Mouse (Mus musculus) forebrain, embryonic 16.5 days (tissue): ENCODE data around the gene Kdm5b. TPM values are rescaled to one million over a fixed set of nuclear protein-coding genes. Genes with fewer than 3 reads are reported as not detected.

Experiments
- ATAC-seq: fragments of 200-750 bp; cut with Nextera tagmentation; 2 replicates; pipeline ENCODE4 v1.8.0; 2017; ENCODE audit warnings: mild to moderate bottlenecking, moderate library complexity
- H3K27ac ChIP-seq: fragments of 300-500 bp; sonication (generic); 2 replicates; pipeline ENCODE4 v1.5.1; 2014; ENCODE audit warnings: low read length, control low read depth
- H3K27me3 ChIP-seq: fragments of 300-500 bp; sonication (generic); replicated peaks from 2 replicates; pipeline ENCODE4 v1.6.1; 2014; ENCODE audit warnings: low read length; ENCODE audit not compliant: control insufficient read depth, insufficient read depth
- H3K36me3 ChIP-seq: fragments of 300-500 bp; sonication (generic); 2 replicates; pipeline ENCODE4 v1.6.1; 2014; ENCODE audit not compliant: control insufficient read depth, insufficient read depth
- H3K4me1 ChIP-seq: fragments of 300-500 bp; sonication (generic); replicated peaks from 2 replicates; pipeline ENCODE4 v1.6.1; 2014; ENCODE audit warnings: low read length; ENCODE audit not compliant: control insufficient read depth, insufficient read depth
- H3K4me2 ChIP-seq: fragments of 300-500 bp; sonication (generic); 2 replicates; pipeline ENCODE4 v1.6.1; 2014; ENCODE audit warnings: mild to moderate bottlenecking, low read length, control low read depth
- H3K4me3 ChIP-seq: fragments of 300-500 bp; sonication (generic); replicated peaks from 2 replicates; pipeline ENCODE4 v1.5.1; 2014; ENCODE audit warnings: mild to moderate bottlenecking, low read length, control low read depth
- H3K9ac ChIP-seq: fragments of 300-500 bp; sonication (generic); replicated peaks from 2 replicates; pipeline ENCODE4 v1.6.1; 2014; ENCODE audit warnings: low read depth, low read length, control low read depth
- H3K9me3 ChIP-seq: fragments of 300-500 bp; sonication (generic); 2 replicates; pipeline ENCODE4 v1.6.1; 2016; ENCODE audit warnings: low read length; ENCODE audit not compliant: control insufficient read depth
- WGBS: fragments of 180-500 bp; shearing (Covaris S2); extraction: QIAGEN DNeasy Blood & Tissue Kit; methylation state at CpG from one replicate; pipeline ENCODE4 v1.1.7; 2014; 5-methylcytosine and 5-hydroxymethylcytosine counted together
- polyA plus RNA-seq: library from polyadenylated mRNA; unstranded; fragments of >200 nt; fragmentation: Nextera tagmentation; extraction: Ambion mirVana; gene quantifications from 2 replicates; pipeline ENCODE4 v1.2.1, GENCODE M21; 2015

Kdm5b gene
- polyA plus RNA-seq, 1 experiment from 2014 or later, result 103 TPM

- H3K27ac ChIP-seq, result no peak overlapping the region
- no peak for ATAC-seq
- H3K27me3 ChIP-seq, result no peaks in the 10 kb centered on the region
- H3K9ac ChIP-seq, result no peak overlapping the region
- H3K4me3 ChIP-seq, result no peak overlapping the region
- no peaks in the 10 kb centered on the region for H3K9me3 ChIP-seq
- WGBS, result 93% methylated on average over 9 of the region's 9 CpGs
- H3K36me3 ChIP-seq, result no peaks in the 10 kb centered on the region
- peaks cover 17% of the 10 kb centered on the region for H3K4me1 ChIP-seq
- H3K4me2 ChIP-seq, result no peak overlapping the region
Measured at GRCm38 (mm10) chr1:134570171-134570570, 10.2 kb downstream of the Kdm5b start.

- no peak for ATAC-seq
- no peak overlapping the region for H3K9ac ChIP-seq
- no peaks in the 10 kb centered on the region for H3K36me3 ChIP-seq
- WGBS, result 61% methylated on average over 3 of the region's 3 CpGs
- no peak overlapping the region for H3K4me2 ChIP-seq
- no peak overlapping the region for H3K4me3 ChIP-seq
- no peak overlapping the region for H3K27ac ChIP-seq
- no peaks in the 10 kb centered on the region for H3K9me3 ChIP-seq
- H3K4me1 ChIP-seq, result peaks cover 13% of the 10 kb centered on the region
- no peaks in the 10 kb centered on the region for H3K27me3 ChIP-seq
Measured at GRCm38 (mm10) chr1:134570631-134571030, 10.7 kb downstream of the Kdm5b start.

- Histone ChIP-seq H3K4me3 (no peak overlapping the region), H3K4me1 (peaks cover 2% of the 10 kb centered on the region; the same call in 1 of the 2 replicates), H3K4me2 (no peak overlapping the region), H3K27ac (no peak overlapping the region), H3K27me3 (no peaks in the 10 kb centered on the region), H3K9ac (no peak overlapping the region), H3K9me3 (no peaks in the 10 kb centered on the region), H3K36me3 (no peaks in the 10 kb centered on the region)
- ATAC-seq, result no peak
- 80% methylated on average over 1 of the region's 1 CpGs for WGBS
Measured at GRCm38 (mm10) chr1:134573300-134573931, 13.4 kb downstream of the Kdm5b start.

GRCm38 (mm10) chr1:134573932-134574315 lies 14.0 kb downstream of the Kdm5b start:
- no peaks in the 10 kb centered on the region for H3K9me3 ChIP-seq
- ATAC-seq, result no peak
- H3K9ac ChIP-seq, result no peak overlapping the region
- H3K4me3 ChIP-seq, result no peak overlapping the region
- H3K27ac ChIP-seq, result no peak overlapping the region
- WGBS, result 73% methylated on average over 5 of the region's 5 CpGs
- H3K4me1 ChIP-seq, result peaks cover 2% of the 10 kb centered on the region; the same call in 1 of the 2 replicates
- H3K27me3 ChIP-seq, result no peaks in the 10 kb centered on the region
- no peaks in the 10 kb centered on the region for H3K36me3 ChIP-seq
- no peak overlapping the region for H3K4me2 ChIP-seq

DNA sequence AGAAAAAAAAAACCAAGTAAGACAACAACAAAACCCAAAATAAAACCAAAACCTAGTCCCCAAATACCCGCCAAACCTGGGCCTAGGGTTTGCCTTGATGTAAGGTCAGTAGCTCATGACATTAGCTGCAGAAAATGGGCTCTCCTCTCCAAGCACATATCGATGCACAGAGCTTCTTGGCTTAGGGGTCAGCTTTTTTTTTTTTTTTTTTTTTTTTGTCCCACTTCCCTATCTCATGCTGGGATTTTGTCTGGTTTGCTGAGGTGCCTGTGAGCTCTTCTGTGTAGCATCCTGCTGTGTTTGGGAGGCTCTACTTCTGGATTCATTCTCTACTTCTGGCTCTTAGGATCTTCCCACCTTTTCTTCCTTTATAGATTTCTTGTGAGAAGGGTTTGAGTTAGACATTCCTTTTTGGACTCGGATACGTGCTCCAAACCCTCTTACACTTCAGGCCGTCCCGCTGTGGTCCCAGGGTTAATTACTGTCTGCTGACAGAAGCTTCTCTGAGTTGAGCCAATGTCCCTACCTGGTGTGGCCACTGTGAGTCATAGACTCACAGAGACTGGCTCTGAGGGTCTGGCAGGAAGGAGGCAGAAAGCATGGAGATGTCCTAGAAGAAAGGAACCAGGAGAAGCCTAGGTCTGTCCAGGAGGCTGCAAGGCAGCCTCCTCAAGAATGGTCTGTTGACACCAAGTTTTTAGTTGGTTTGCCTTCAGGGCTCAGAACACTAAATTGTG lies 17.6 kb downstream of the Kdm5b start:
- Histone ChIP-seq H3K4me1 (peaks cover 2% of the 10 kb centered on the region; the same call in 1 of the 2 replicates), H3K36me3 (no peaks in the 10 kb centered on the region), H3K9me3 (no peaks in the 10 kb centered on the region), H3K27me3 (no peaks in the 10 kb centered on the region), H3K4me3 (no peak overlapping the region), H3K4me2 (no peak overlapping the region), H3K27ac (no peak overlapping the region), H3K9ac (no peak overlapping the region)
- WGBS, result 79% methylated on average over 6 of the region's 6 CpGs
- no peak for ATAC-seq

DNA sequence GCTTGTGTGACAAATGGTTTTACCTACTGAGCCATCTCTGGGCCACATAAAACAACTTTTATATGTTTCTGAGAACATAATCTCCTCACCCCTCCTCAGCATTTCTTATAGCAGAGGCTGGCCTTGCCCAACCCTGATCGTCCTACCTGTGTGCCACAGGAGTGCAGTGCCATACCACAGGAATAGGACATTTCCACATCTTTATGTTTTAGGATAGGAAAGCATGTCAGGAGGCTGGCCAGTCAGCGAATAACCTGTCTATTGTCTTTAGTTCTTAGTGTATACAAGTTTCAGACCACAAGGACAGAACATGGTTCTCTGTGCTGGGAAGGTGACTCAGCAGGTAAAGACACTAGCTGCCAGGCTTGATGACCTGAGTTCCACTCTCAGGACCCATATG lies 20.8 kb downstream of the Kdm5b start:
- H3K4me2 ChIP-seq, result no peak overlapping the region
- no peak for ATAC-seq
- H3K4me3 ChIP-seq, result no peak overlapping the region
- H3K9me3 ChIP-seq, result no peaks in the 10 kb centered on the region
- H3K36me3 ChIP-seq, result 0 out of 2 replicates have a peak, but pooled peaks cover 4% of the 10 kb centered on the region
- no peak overlapping the region for H3K9ac ChIP-seq
- no peak overlapping the region for H3K27ac ChIP-seq
- H3K4me1 ChIP-seq, result peaks cover 2% of the 10 kb centered on the region; the same call in 1 of the 2 replicates
- 92% methylated on average over 2 of the region's 2 CpGs for WGBS
- no peaks in the 10 kb centered on the region for H3K27me3 ChIP-seq

DNA sequence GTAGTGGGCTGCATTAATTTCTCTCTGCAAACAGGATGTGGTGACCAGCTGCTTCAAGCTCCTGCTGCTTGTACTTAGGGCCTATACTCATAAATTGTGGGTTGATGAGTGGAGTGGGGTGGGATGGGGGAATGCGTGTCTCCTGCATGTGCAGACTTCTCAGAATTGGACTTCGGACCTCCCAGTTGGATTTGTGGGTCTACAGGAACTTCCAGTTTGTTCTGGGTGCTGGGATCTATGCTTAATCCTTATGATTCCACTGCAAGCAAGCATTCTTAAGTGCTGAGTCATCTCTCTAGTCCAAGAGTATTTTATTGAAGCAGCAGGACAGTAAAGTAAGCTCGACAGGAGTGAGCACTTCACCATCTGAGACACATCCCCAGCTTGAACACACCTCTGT lies 23.6 kb downstream of the Kdm5b start:
- Histone ChIP-seq H3K36me3 (peaks cover 7% of the 10 kb centered on the region; the same call in 1 of the 2 replicates), H3K27me3 (no peaks in the 10 kb centered on the region), H3K27ac (no peak overlapping the region), H3K4me2 (no peak overlapping the region), H3K4me1 (no peaks in the 10 kb centered on the region), H3K4me3 (no peak overlapping the region), H3K9ac (no peak overlapping the region), H3K9me3 (no peaks in the 10 kb centered on the region)
- ATAC-seq, result no peak
- WGBS, result 85% methylated on average over 3 of the region's 3 CpGs

GRCm38 (mm10) chr1:134589676-134590075 lies 29.7 kb downstream of the Kdm5b start:
- Histone ChIP-seq H3K4me3 (no peak overlapping the region), H3K27me3 (no peaks in the 10 kb centered on the region), H3K9me3 (no peaks in the 10 kb centered on the region), H3K4me1 (no peaks in the 10 kb centered on the region), H3K4me2 (no peak overlapping the region), H3K36me3 (peaks cover 17% of the 10 kb centered on the region), H3K27ac (no peak overlapping the region), H3K9ac (no peak overlapping the region)
- no peak for ATAC-seq

- Histone ChIP-seq H3K9me3 (no peaks in the 10 kb centered on the region), H3K9ac (no peak overlapping the region), H3K4me3 (no peak overlapping the region), H3K36me3 (peaks cover 21% of the 10 kb centered on the region), H3K4me1 (no peaks in the 10 kb centered on the region), H3K27ac (no peak overlapping the region), H3K27me3 (no peaks in the 10 kb centered on the region), H3K4me2 (no peak overlapping the region)
- ATAC-seq, result no peak
- 96% methylated on average over 2 of the region's 2 CpGs for WGBS
Measured at GRCm38 (mm10) chr1:134591773-134592172, 31.8 kb downstream of the Kdm5b start.
